Mouse (Mus musculus) embryonic facial prominence, embryonic 11.5 days (tissue): Measurements from ENCODE around the gene Trim5. TPM values are rescaled to one million over a fixed set of nuclear protein-coding genes. Genes with fewer than 3 reads are reported as not detected.

ENCODE experiments used
- ATAC-seq: fragments of 200-750 bp; cut with Nextera tagmentation; replicated peaks from 2 replicates; pipeline ENCODE4 v1.8.0; 2017; ENCODE audit warnings: low read depth; ENCODE audit not compliant: insufficient number of reproducible peaks, low FRiP score, low TSS enrichment
- DNase-seq: peaks from one replicate; pipeline ENCODE4 v3.0.0-alpha.2; 2015; ENCODE audit warnings: low spot score
- H3K27ac ChIP-seq: fragments of 300-500 bp; sonication (generic); replicated peaks from 2 replicates; pipeline ENCODE4 v1.5.1; 2014; ENCODE audit warnings: mild to moderate bottlenecking, low read depth, low read length, control low read depth
- H3K27me3 ChIP-seq: fragments of 300-500 bp; sonication (generic); 2 replicates; pipeline ENCODE4 v1.6.1; 2014; ENCODE audit warnings: mild to moderate bottlenecking, low read length, moderate library complexity, mixed read lengths; ENCODE audit not compliant: control insufficient read depth, insufficient read depth
- H3K36me3 ChIP-seq: fragments of 300-500 bp; sonication (generic); replicated peaks from 2 replicates; pipeline ENCODE4 v1.6.1; 2014; ENCODE audit warnings: low read depth, mild to moderate bottlenecking, low read length, moderate library complexity, mixed read lengths; ENCODE audit not compliant: control insufficient read depth, insufficient read depth
- H3K4me1 ChIP-seq: fragments of 300-500 bp; sonication (generic); 2 replicates; pipeline ENCODE4 v1.6.1; 2014; ENCODE audit warnings: low read length, mixed read lengths; ENCODE audit not compliant: control insufficient read depth, insufficient read depth
- H3K4me2 ChIP-seq: fragments of 300-500 bp; sonication (generic); 2 replicates; pipeline ENCODE4 v1.6.1; 2014; ENCODE audit warnings: low read depth, mild to moderate bottlenecking, control low read depth, low read length, moderate library complexity
- H3K4me3 ChIP-seq: fragments of 300-500 bp; sonication (generic); 2 replicates; pipeline ENCODE4 v1.5.1; 2014; ENCODE audit warnings: low read depth, low read length, control low read depth
- H3K9ac ChIP-seq: fragments of 300-500 bp; sonication (generic); replicated peaks from 2 replicates; pipeline ENCODE4 v1.6.1; 2014; ENCODE audit warnings: mild to moderate bottlenecking, control low read depth, low read length
- H3K9me3 ChIP-seq: fragments of 300-500 bp; sonication (generic); replicated peaks from 2 replicates; pipeline ENCODE4 v1.6.1; 2016; ENCODE audit warnings: mild to moderate bottlenecking, low read length, inconsistent platforms, mixed read lengths; ENCODE audit not compliant: control insufficient read depth
- WGBS: fragments of 180-500 bp; shearing (Covaris S2); extraction: QIAGEN DNeasy Blood & Tissue Kit; methylation state at CpG from one replicate; pipeline ENCODE4 v1.1.7; 2014; 5-methylcytosine and 5-hydroxymethylcytosine counted together
- polyA plus RNA-seq: library from polyadenylated mRNA; unstranded; fragments of >200 nt; fragmentation: Nextera tagmentation; extraction: Ambion mirVana; gene quantifications from 2 replicates; pipeline ENCODE4 v1.2.1, GENCODE M21; 2014

The Trim5 gene
- polyA plus RNA-seq, 1 experiment from 2014 or later: 0.11 TPM

GRCm38 (mm10) chr7:104218701-104219569, 69.0 kb downstream of the Trim5 start, which contains the start of gene Trim6:
Trim6 (plus strand) TSS chr7:104218793.
- Histone ChIP-seq H3K4me3 (peak within 1 kb of the TSS; percentile 33), H3K36me3 (no peaks in the 10 kb centered on the region), H3K27ac (no peak within 1 kb of the TSS), H3K9me3 (no peaks in the 10 kb centered on the region), H3K4me2 (peak within 1 kb of the TSS; percentile 57), H3K4me1 (no peaks in the 10 kb centered on the region), H3K27me3 (no peaks in the 10 kb centered on the region), H3K9ac (peak within 1 kb of the TSS; percentile 52)
- 2% methylated on average over 37 of the region's 37 CpGs for WGBS
- DNase-seq (peak; percentile 70), ATAC-seq (peak; percentile 60; the same call in 1 of the 2 replicates)

- WGBS: 65% methylated on average over 2 of the region's 2 CpGs
- Histone ChIP-seq H3K4me1 (no peaks in the 10 kb centered on the region), H3K4me2 (no peak overlapping the region), H3K27ac (no peak overlapping the region), H3K9ac (no peak overlapping the region), H3K27me3 (no peaks in the 10 kb centered on the region), H3K9me3 (no peaks in the 10 kb centered on the region), H3K36me3 (no peaks in the 10 kb centered on the region), H3K4me3 (no peak overlapping the region)
- ATAC-seq (no peak), DNase-seq (no peak)
Observed at GRCm38 (mm10) chr7:104217881-104218280, 70.0 kb downstream of the Trim5 start.

DNA sequence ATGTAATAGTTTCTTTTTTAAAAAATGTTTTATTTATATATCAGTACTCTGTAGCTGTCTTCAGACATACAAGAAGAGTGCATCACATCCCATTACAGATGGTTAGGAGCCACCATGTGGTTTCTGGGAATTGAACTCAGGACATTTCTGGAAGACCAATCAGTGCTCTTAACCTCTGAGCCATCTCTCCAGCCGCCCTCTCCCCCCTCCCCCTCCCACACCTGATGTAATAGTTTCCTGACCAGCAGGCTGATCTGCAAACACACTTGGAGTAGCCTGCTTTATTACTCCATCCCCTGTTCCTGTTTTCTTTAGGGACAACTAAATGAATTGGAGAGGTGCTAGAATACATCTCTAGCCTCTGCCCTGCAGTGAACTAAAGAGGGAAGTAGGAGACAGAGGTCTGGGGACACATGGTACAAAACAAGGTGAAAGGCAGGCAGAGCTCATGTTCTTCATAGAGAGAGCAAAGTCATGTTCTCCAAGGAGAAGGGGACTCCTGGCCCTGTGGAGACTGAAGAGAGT, 71.8 kb downstream of the Trim5 start:
- DNase-seq: no peak

More for the DNA sequence above, 71.8 kb downstream of the Trim5 start:
- no peaks in the 10 kb centered on the region for H3K27me3 ChIP-seq
- 41% methylated on average over 1 of the region's 1 CpGs for WGBS
- no peaks in the 10 kb centered on the region for H3K36me3 ChIP-seq
- H3K27ac ChIP-seq: no peak overlapping the region
- no peak overlapping the region for H3K4me2 ChIP-seq
- H3K4me3 ChIP-seq: no peak overlapping the region
- H3K9me3 ChIP-seq: no peaks in the 10 kb centered on the region
- ATAC-seq: no peak
- no peak overlapping the region for H3K9ac ChIP-seq
- H3K4me1 ChIP-seq: no peaks in the 10 kb centered on the region

Other genes with a start within 250 kb of the Trim5 start
- gene Olfr642, start 235.4 kb downstream of the Trim5 start, polyA plus RNA-seq: not detected in 2 replicates
- not detected in 2 replicates for gene 4930516K23Rik, start 226.6 kb downstream of the Trim5 start, polyA plus RNA-seq
- gene Olfr644, start 216.2 kb downstream of the Trim5 start, polyA plus RNA-seq: not detected in 2 replicates
- gene Olfr645, start 202.6 kb downstream of the Trim5 start, polyA plus RNA-seq: not detected in 2 replicates
- gene Olfr646, start 183.2 kb downstream of the Trim5 start, polyA plus RNA-seq: not detected in 2 replicates
- gene Ubqln5, start 158.3 kb downstream of the Trim5 start, polyA plus RNA-seq: not detected in 2 replicates
- gene Olfr643, start 150.7 kb downstream of the Trim5 start, polyA plus RNA-seq: not detected in 2 replicates
- gene Ubqln3, start 144.8 kb downstream of the Trim5 start, polyA plus RNA-seq: not detected in 2 replicates
- not detected in 2 replicates for gene Ubqlnl, start 137.5 kb downstream of the Trim5 start, polyA plus RNA-seq
- gene Olfm5, start 123.3 kb downstream of the Trim5 start, polyA plus RNA-seq: not detected in 2 replicates
- gene Olfr648, start 104.7 kb downstream of the Trim5 start, polyA plus RNA-seq: 0.15 and 0.27 TPM in 2 replicates
- gene Olfr649, start 92.1 kb downstream of the Trim5 start, polyA plus RNA-seq: not detected in 2 replicates
- 2.9 and 3.5 TPM in 2 replicates for gene Trim6, start 69.3 kb downstream of the Trim5 start, polyA plus RNA-seq
- gene Trim34a, start 43.6 kb downstream of the Trim5 start, polyA plus RNA-seq: 0.83 and 0.98 TPM in 2 replicates
- 1.7 and 2.9 TPM in 2 replicates for gene Trim12a, start 27.4 kb upstream of the Trim5 start, polyA plus RNA-seq
- not detected in 2 replicates for gene Trim34b, start 41.4 kb upstream of the Trim5 start, polyA plus RNA-seq
- gene Trim12c, start 65.3 kb upstream of the Trim5 start, polyA plus RNA-seq: 1.0 and 1.2 TPM in 2 replicates
- gene Trim30b, start 81.8 kb upstream of the Trim5 start, polyA plus RNA-seq: not detected in 2 replicates
- gene Trim30c, start 112.7 kb upstream of the Trim5 start, polyA plus RNA-seq: not detected in 2 replicates
- gene Trim30a, start 177.1 kb upstream of the Trim5 start, polyA plus RNA-seq: 0.50 and 1.3 TPM in 2 replicates
- 0.25 and 0.31 TPM in 2 replicates for gene Trim30d, start 219.8 kb upstream of the Trim5 start, polyA plus RNA-seq